Mouse (Mus musculus): Measurements from ENCODE around the gene Brca2.
A peak's percentile ranks its signal among the peaks of the same experiment; 100 is the strongest.

Brca2 gene

GRCm38 (mm10) chr5:150597088-150597487, 74.7 kb downstream of the Brca2 start, which contains the start of gene N4bp2l1:
Gene N4bp2l1, minus strand, starts transcription at chr5:150597188.
- no peak for DNase-seq (ENCODE audit: extremely low read depth, low read depth, low spot score)

GRCm38 (mm10) chr5:150598202-150599119, 76.0 kb downstream of the Brca2 start:
- no peak for DNase-seq (ENCODE audit: extremely low read depth, low read depth, low spot score)

- peak; percentile 67 for DNase-seq (ENCODE audit: extremely low read depth, low read depth, low spot score)
These were observed 77.2 kb downstream of the Brca2 start for GRCm38 (mm10) chr5:150599301-150600294.

GRCm38 (mm10) chr5:150600554-150601440, 78.4 kb downstream of the Brca2 start:
- peak; percentile 66 for DNase-seq (ENCODE audit: extremely low read depth, low read depth, low spot score)

GRCm38 (mm10) chr5:150601441-150602230, 79.2 kb downstream of the Brca2 start:
- no peak for DNase-seq (ENCODE audit: extremely low read depth, low read depth, low spot score)

GRCm38 (mm10) chr5:150606131-150606530, 83.7 kb downstream of the Brca2 start:
- no peak for DNase-seq (ENCODE audit: extremely low read depth, low read depth, low spot score)

- DNase-seq (ENCODE audit: extremely low read depth, low read depth, low spot score), result no peak
These were observed 85.2 kb downstream of the Brca2 start for GRCm38 (mm10) chr5:150607631-150608030.

- DNase-seq (ENCODE audit: extremely low read depth, low read depth, low spot score), result no peak
These were observed 88.7 kb downstream of the Brca2 start for GRCm38 (mm10) chr5:150611136-150611535.

GRCm38 (mm10) chr5:150611697-150612096, 89.3 kb downstream of the Brca2 start:
- peak; percentile 14 for DNase-seq (ENCODE audit: extremely low read depth, low read depth, low spot score)

- no peak for DNase-seq (ENCODE audit: extremely low read depth, low read depth, low spot score)
These were observed 91.6 kb downstream of the Brca2 start for GRCm38 (mm10) chr5:150614054-150614453.

GRCm38 (mm10) chr5:150616216-150616615, 93.8 kb downstream of the Brca2 start:
- no peak for DNase-seq (ENCODE audit: extremely low read depth, low read depth, low spot score)

- no peak for DNase-seq (ENCODE audit: extremely low read depth, low read depth, low spot score)
These were observed 94.3 kb downstream of the Brca2 start for GRCm38 (mm10) chr5:150616731-150617130.

GRCm38 (mm10) chr5:150618599-150619355, 96.3 kb downstream of the Brca2 start:
- DNase-seq (ENCODE audit: extremely low read depth, low read depth, low spot score), result no peak
